Comparison of ENCODE assay signal across 8 mouse cellular contexts in genomic region chr13:100651439-100652186, GRCm38 (mm10). TPM values are rescaled to one million over a fixed set of nuclear protein-coding genes. Genes with fewer than 3 reads are reported as not detected.
DNase-seq lines count a peak whose midpoint lies in the region; ATAC-seq and TF ChIP-seq lines count a peak whose summit lies in the region.

Gene Taf9, plus strand, starts transcription at chr13:100651579.

- no peaks in the 10 kb centered on the region for H3K27me3 ChIP-seq in thymus, adult 2 months (ENCODE audit: control insufficient read depth, insufficient read depth, low read length)
- no peaks in the 10 kb centered on the region for H3K27me3 ChIP-seq in limb, embryonic 15.5 days
- H3K27me3 ChIP-seq in stomach, embryonic 14.5 days (ENCODE audit: control insufficient read depth, insufficient read depth, low read length) = no peaks in the 10 kb centered on the region

- peak within 1 kb of the TSS; percentile 90 for H3K9ac ChIP-seq in limb, embryonic 15.5 days
- peak within 1 kb of the TSS; percentile 87 for H3K9ac ChIP-seq in stomach, embryonic 14.5 days (replicated peaks; ENCODE audit: low read depth, low read length)

- no peak; the same call in 1 of the 2 replicates for TF ChIP-seq POLR2A in thymus, adult 2 months (IDR thresholded peaks at IDR 0.05; ENCODE audit: control insufficient read depth, extremely low read depth, insufficient read depth, low read length, poor library complexity)

- ATAC-seq in limb, embryonic 15.5 days (ENCODE audit: insufficient number of reproducible peaks, low FRiP score, low TSS enrichment, low read depth) = peak; percentile 52
- peak; percentile 43 for ATAC-seq in stomach, embryonic 14.5 days (ENCODE audit: insufficient number of reproducible peaks, insufficient read depth, low FRiP score, low read depth)

- 0 out of 2 replicates have a peak, but pooled peaks cover 2% of the 10 kb centered on the region for H3K4me1 ChIP-seq in thymus, adult 2 months (replicated peaks; ENCODE audit: control insufficient read depth, insufficient read depth, low read length)
- H3K4me1 ChIP-seq in limb, embryonic 15.5 days = peaks cover 10% of the 10 kb centered on the region
- peaks cover 3% of the 10 kb centered on the region; the same call in 1 of the 2 replicates for H3K4me1 ChIP-seq in stomach, embryonic 14.5 days (ENCODE audit: control insufficient read depth, insufficient read depth, low read length)

- intact Hi-C loops in heart, postnatal 25 days (cut with DNase I) = loop anchor here (10.0 kb wide), 2 partner anchors 537 to 2003 kb away; no protein-coding TSS in a partner anchor

- no peak for TF ChIP-seq CTCF in thymus, adult 2 months (IDR thresholded peaks at IDR 0.05; ENCODE audit: borderline replicate concordance, control insufficient read depth, extremely low read depth, insufficient read depth, low read length, poor library complexity)

- peak within 1 kb of the TSS; percentile 78 for H3K4me2 ChIP-seq in limb, embryonic 15.5 days
- peak within 1 kb of the TSS; percentile 95 for H3K4me2 ChIP-seq in stomach, embryonic 14.5 days (replicated peaks; ENCODE audit: low read depth, low read length)

- no peaks in the 10 kb centered on the region; the same call in 1 of the 2 replicates for H3K36me3 ChIP-seq in thymus, adult 2 months (ENCODE audit: control insufficient read depth, insufficient read depth, low read length)
- H3K36me3 ChIP-seq in limb, embryonic 15.5 days = peaks cover 10% of the 10 kb centered on the region; the same call in 1 of the 2 replicates
- peaks cover 12% of the 10 kb centered on the region for H3K36me3 ChIP-seq in stomach, embryonic 14.5 days (ENCODE audit: control insufficient read depth, insufficient read depth, low read length)

- H3K27ac ChIP-seq in thymus, adult 2 months (ENCODE audit: control insufficient read depth, insufficient read depth, low read length) = peak within 1 kb of the TSS; percentile 3; the same call in 1 of the 2 replicates
- H3K27ac ChIP-seq in limb, embryonic 15.5 days = peak within 1 kb of the TSS; percentile 96
- peak within 1 kb of the TSS; percentile 97 for H3K27ac ChIP-seq in stomach, embryonic 14.5 days (ENCODE audit: low read length)

- no peaks in the 10 kb centered on the region for H3K9me3 ChIP-seq in limb, embryonic 15.5 days
- no peaks in the 10 kb centered on the region for H3K9me3 ChIP-seq in stomach, embryonic 14.5 days (ENCODE audit: control insufficient read depth, low read depth, low read length)

- under 1% methylated on average over 63 of the region's 63 CpGs for WGBS in thymus, adult 2 months
- WGBS in limb, embryonic 15.5 days = under 1% methylated on average over 41 of the region's 63 CpGs
- WGBS in stomach, embryonic 14.5 days = under 1% methylated on average over 53 of the region's 63 CpGs

- H3K4me3 ChIP-seq in thymus, adult 2 months (ENCODE audit: control insufficient read depth, insufficient read depth, low read length) = peak within 1 kb of the TSS; percentile 53
- H3K4me3 ChIP-seq in limb, embryonic 15.5 days = peak within 1 kb of the TSS; percentile 96
- peak within 1 kb of the TSS; percentile 94 for H3K4me3 ChIP-seq in stomach, embryonic 14.5 days (ENCODE audit: low read depth, low read length)

- peak; percentile 7 for DNase-seq in embryo, embryonic 10.5 days (ENCODE audit: low spot score)
- DNase-seq in embryo, embryonic 10 days (ENCODE audit: low spot score) = no peak
- DNase-seq in thymus, adult 2 months = no peak
- no peak for DNase-seq in thymus, postnatal 14 days
- no peak for DNase-seq in heart, postnatal 25 days (ENCODE audit: low spot score)
- DNase-seq in spleen, postnatal 4 days (ENCODE audit: low spot score in 2 of 2) = no peak

RNA-seq across cellular contexts. Expression of gene Taf9, which starts in this region (rescaled TPM):
- 13.5 and 16.5 TPM in 2 replicates for polyA plus RNA-seq in thymus, adult 2 months (2012; rRNA removed)
- 10 to 100 TPM; 11.8 to 12.9 TPM for total RNA-seq in heart, postnatal 25 days (2021)
- polyA plus RNA-seq in limb, embryonic 15.5 days (2015; fragmentation: Nextera tagmentation; extraction: Ambion mirVana) = 10.8 and 14.9 TPM in 2 replicates
- polyA plus RNA-seq in stomach, embryonic 14.5 days (2014; fragmentation: Nextera tagmentation; extraction: Ambion mirVana) = 10.7 and 11.6 TPM in 2 replicates

Comparison
In these comparisons a context has a peak if more than half of its experiments do, and no peak if none do; other contexts are left out.
1. H3K27ac ChIP-seq: peak in every context shown above with its lines; median percentile 97 in stomach, embryonic 14.5 days; 96 in limb, embryonic 15.5 days; 3 in thymus, adult 2 months.